Mouse (Mus musculus): ENCODE measurements at regions not wholly inside any gene's neighbourhood (a gene's known extent, or its start where the extent isn't known, plus 50 kb on each side); places are given as distances from the start of the nearest gene placed in this dataset.

DNA sequence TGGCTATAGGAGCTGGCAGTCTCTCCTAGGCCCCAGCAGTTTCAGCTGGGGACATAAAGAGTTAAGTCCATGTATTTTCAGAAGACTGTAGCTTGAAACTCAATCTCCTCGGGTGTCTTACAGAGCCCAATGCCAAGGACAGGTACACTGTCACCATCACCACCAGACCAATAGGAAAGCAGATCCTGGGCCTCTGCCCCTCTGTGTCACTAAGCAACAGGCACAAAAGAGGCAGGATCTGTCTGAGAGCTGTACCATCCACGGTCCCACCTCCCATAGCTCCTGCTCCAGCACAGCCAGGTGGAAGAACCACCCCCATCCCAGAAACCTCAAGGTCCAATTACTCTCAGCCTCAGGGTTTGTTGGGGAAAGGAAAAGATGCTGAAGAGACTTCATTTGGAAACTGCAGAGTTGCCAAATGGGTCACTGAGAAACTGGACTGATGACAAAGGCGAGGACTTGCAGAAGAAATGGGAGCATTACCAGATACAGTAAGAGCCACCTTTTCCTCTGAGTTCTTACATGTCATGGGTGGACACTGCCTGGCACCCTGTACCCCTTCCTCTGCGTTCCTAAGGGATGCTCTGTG lies 115.7 kb downstream of the Rassf10 start:
- no peaks in the 10 kb centered on the region for H3K27me3 ChIP-seq
- no peaks in the 10 kb centered on the region for H3K4me1 ChIP-seq
- H3K9me3 ChIP-seq, result no peaks in the 10 kb centered on the region
- ATAC-seq (replicated peaks), result no peak
- H3K4me2 ChIP-seq (replicated peaks), result no peak overlapping the region
- no peak overlapping the region for H3K27ac ChIP-seq (replicated peaks)
- H3K9ac ChIP-seq (replicated peaks), result no peak overlapping the region
- no peaks in the 10 kb centered on the region for H3K36me3 ChIP-seq
- WGBS, result 71% methylated on average over 4 of the region's 4 CpGs
- H3K4me3 ChIP-seq, result no peak overlapping the region

DNA sequence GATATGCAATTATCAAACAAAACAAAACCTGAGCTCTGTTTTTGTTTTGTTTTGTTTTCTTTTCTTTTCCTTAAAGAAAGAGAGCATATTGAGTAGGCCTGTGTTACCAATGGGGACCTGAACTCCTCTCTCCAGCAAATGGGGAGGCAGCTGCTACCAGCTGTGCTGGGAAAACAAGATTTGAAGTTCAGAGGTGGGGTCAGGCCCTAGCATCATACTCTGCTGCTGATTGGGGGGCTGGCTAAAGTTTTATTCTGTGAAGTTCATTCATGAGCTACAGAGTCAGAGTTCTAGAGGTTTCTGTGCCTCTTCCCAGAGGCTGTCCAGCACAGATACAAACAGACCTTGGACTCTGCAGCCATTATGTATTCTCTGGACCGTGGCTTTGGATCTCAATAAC lies 117.7 kb downstream of the Rassf10 start:
- Histone ChIP-seq H3K9ac (replicated peaks) (no peak overlapping the region), H3K4me1 (no peaks in the 10 kb centered on the region), H3K27ac (replicated peaks) (no peak overlapping the region), H3K36me3 (no peaks in the 10 kb centered on the region), H3K4me2 (replicated peaks) (no peak overlapping the region), H3K9me3 (no peaks in the 10 kb centered on the region), H3K4me3 (no peak overlapping the region), H3K27me3 (no peaks in the 10 kb centered on the region)
- no peak for ATAC-seq (replicated peaks)
- 74% methylated on average over 1 of the region's 1 CpGs for WGBS

DNA sequence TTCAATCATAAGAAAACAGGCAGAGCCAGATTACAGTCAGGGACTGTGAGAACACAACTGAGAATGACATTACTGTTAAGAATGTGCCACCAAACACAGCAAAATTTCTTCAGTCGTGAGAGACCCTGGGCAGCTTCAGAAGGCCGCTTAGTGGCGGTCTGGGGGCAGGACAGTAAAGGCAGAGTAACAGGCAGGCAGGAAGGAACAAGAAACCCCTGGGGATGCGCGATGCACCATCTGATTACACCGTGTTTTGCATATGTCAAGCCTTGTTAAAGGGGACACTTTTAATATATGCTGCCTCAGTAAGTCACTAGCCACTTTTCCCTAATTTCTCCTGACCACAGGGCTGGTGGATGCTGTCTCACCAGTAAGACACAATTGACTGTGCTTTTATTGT lies 120.0 kb downstream of the Rassf10 start:
- ATAC-seq (replicated peaks), result no peak

DNA sequence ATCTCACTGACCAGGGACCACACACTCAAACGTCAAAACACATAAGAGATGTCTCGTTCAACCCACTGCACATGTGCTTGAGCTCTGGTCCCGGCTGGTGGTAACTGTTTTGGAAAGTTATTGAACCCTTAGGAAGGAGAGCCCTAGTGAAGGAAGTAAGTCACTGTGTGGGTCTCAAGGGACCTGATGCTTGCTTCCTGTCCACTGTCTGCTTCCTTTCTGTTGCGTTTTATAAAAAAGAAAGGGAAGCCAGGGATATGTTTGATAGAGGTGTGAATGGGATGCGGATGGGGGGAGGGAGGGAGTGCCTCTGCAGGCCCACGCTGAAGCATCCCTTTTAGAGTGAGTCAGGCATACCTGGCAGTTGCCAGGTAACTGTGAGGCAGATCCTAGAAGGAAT lies 121.6 kb downstream of the Rassf10 start:
- no peaks in the 10 kb centered on the region for H3K36me3 ChIP-seq
- no peak overlapping the region for H3K4me3 ChIP-seq
- H3K4me2 ChIP-seq (replicated peaks), result no peak overlapping the region
- H3K27me3 ChIP-seq, result no peaks in the 10 kb centered on the region
- no peaks in the 10 kb centered on the region for H3K4me1 ChIP-seq
- 77% methylated on average over 6 of the region's 6 CpGs for WGBS
- H3K9me3 ChIP-seq, result no peaks in the 10 kb centered on the region
- ATAC-seq (replicated peaks), result no peak
- H3K27ac ChIP-seq (replicated peaks), result no peak overlapping the region
- no peak overlapping the region for H3K9ac ChIP-seq (replicated peaks)

More for the DNA sequence above, 120.0 kb downstream of the Rassf10 start:
- no peak overlapping the region for H3K9ac ChIP-seq (replicated peaks)
- WGBS, result 46% methylated on average over 6 of the region's 6 CpGs
- H3K27ac ChIP-seq (replicated peaks), result no peak overlapping the region
- no peaks in the 10 kb centered on the region for H3K4me1 ChIP-seq
- H3K4me3 ChIP-seq, result no peak overlapping the region
- H3K4me2 ChIP-seq (replicated peaks), result no peak overlapping the region
- no peaks in the 10 kb centered on the region for H3K9me3 ChIP-seq
- H3K27me3 ChIP-seq, result no peaks in the 10 kb centered on the region
- no peaks in the 10 kb centered on the region for H3K36me3 ChIP-seq

DNA sequence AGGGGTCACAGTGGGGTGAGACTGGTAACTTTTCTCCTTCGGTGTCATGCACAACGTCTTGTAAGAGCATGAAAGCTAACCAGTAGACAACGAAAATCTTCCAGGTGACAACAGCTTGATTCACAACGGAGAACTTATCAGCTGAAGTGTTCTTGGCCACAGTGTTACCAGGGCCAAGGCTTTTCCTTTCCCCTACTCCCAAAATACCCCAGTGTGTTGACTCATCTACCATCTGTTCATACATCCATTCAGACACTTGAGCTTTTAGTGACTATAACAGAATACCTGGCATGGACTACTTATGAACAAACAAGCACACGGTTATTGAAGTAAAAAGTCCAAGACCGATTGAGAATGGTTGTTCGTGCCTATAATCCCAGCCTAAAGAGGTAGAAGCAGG lies 122.5 kb downstream of the Rassf10 start:
- H3K4me2 ChIP-seq (replicated peaks), result no peak overlapping the region
- no peak overlapping the region for H3K27ac ChIP-seq (replicated peaks)
- no peak for ATAC-seq (replicated peaks)
- no peaks in the 10 kb centered on the region for H3K27me3 ChIP-seq
- H3K9me3 ChIP-seq, result no peaks in the 10 kb centered on the region
- no peaks in the 10 kb centered on the region for H3K4me1 ChIP-seq
- no peak overlapping the region for H3K4me3 ChIP-seq
- H3K36me3 ChIP-seq, result no peaks in the 10 kb centered on the region
- no peak overlapping the region for H3K9ac ChIP-seq (replicated peaks)
- 94% methylated on average over 7 of the region's 7 CpGs for WGBS

DNA sequence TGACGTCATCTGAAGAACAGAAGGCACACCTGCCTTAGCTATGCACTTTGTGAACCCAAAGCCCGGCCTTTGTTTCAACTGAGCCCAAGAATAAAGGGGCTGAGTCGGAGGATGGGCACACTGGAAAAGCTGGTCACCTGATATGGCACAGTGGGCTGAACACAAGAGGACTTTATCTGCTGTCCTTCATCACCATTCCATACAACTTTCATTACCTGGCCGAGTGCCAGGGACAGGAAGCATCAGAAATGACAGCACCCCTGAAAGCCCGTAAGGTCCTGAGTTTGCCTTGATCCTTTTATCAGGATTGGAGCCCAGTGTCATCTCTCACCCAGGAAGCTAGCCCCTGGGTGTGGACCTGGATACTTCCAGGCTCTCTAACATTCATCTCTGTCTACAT lies 126.1 kb upstream of the Arntl start:
- no peak for ATAC-seq (replicated peaks)
- Histone ChIP-seq H3K27me3 (no peaks in the 10 kb centered on the region), H3K4me1 (no peaks in the 10 kb centered on the region), H3K9me3 (no peaks in the 10 kb centered on the region), H3K27ac (replicated peaks) (no peak overlapping the region), H3K4me2 (replicated peaks) (no peak overlapping the region), H3K4me3 (no peak overlapping the region), H3K9ac (replicated peaks) (no peak overlapping the region), H3K36me3 (no peaks in the 10 kb centered on the region)
- 64% methylated on average over 5 of the region's 5 CpGs for WGBS

DNA sequence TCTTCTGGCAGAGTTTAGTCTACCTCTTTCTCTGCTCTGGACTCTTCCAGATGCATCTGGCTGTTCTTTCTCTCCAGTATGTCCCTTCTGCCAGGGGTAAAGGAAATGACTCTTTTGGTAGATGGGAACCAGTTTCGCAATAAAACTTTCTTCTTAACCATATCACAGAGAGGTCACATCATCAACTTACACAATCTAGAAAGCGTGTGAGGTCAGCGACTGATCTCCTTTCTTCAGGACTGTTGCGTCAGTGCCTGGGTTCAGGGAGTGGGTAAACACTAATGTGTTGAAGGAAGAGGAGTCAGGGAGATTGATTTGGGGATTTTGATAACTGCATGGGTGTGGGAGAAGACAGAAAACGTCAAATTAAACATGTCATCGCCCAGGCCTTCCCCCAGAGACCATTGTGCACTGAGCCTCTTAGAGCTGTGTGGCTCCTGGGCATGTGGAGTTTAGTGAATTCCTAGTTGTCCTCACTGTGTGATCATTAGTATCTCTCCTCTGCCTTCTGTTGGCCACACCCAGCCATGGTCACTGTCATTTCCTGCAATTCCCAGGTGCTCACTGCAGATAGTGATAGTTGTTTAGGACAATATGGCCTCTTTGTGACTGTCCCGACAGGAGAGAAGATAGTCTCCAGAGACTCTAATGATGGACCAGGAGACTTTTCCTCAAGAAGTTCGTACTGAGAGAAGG lies 122.2 kb upstream of the Arntl start:
- no peaks in the 10 kb centered on the region for H3K9me3 ChIP-seq
- no peak overlapping the region for H3K9ac ChIP-seq (replicated peaks)
- H3K4me1 ChIP-seq, result no peaks in the 10 kb centered on the region
- H3K4me2 ChIP-seq (replicated peaks), result no peak overlapping the region
- H3K36me3 ChIP-seq, result no peaks in the 10 kb centered on the region
- 80% methylated on average over 8 of the region's 8 CpGs for WGBS
- no peaks in the 10 kb centered on the region for H3K27me3 ChIP-seq
- no peak overlapping the region for H3K27ac ChIP-seq (replicated peaks)
- no peak for ATAC-seq (replicated peaks)
- no peak overlapping the region for H3K4me3 ChIP-seq

DNA sequence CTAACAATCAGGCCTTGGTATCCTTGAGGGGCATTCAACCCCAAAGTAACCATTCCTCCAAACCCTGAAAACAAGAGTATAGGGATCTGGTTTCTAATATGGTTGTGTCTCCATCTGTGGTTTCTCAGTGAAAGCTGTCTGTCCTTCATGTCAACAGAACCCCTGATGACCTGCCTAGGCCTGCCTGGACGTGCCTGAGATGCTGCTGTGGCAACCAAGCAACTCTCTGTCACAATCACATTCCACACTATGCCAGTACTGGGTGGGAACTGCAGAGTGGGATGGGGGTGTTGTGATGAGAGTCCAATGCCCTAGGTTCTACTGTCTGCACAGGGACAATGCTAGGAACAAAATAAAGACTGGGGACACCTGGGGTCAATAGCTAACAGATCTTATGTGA lies 121.1 kb upstream of the Arntl start:
- ATAC-seq (replicated peaks), result no peak
- WGBS, result 49% methylated on average over 1 of the region's 1 CpGs

DNA sequence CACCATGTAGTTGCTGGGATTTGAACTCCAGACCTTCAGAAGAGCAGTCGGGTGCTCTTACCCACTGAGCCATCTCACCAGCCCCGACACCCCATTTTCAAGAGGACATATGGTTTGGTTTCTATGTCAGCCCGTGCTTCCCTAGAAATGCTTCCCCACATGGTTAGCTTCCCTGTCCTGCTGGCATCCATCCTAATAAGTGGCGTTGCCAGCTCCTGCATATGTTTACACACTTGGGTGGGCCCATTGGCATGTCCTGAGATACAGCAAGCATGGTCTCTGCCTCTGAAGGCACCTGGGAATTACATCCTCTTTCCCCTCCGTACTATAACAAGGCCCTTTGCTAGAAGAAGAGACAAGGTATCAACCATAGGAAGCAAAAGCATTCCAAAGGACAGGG lies 119.6 kb upstream of the Arntl start:
- no peak overlapping the region for H3K4me2 ChIP-seq (replicated peaks)
- no peak overlapping the region for H3K9ac ChIP-seq (replicated peaks)
- no peaks in the 10 kb centered on the region for H3K27me3 ChIP-seq
- no peaks in the 10 kb centered on the region for H3K36me3 ChIP-seq
- H3K4me1 ChIP-seq, result no peaks in the 10 kb centered on the region
- H3K27ac ChIP-seq (replicated peaks), result no peak overlapping the region
- H3K4me3 ChIP-seq, result no peak overlapping the region
- ATAC-seq (replicated peaks), result no peak
- no peaks in the 10 kb centered on the region for H3K9me3 ChIP-seq
- WGBS, result 74% methylated on average over 5 of the region's 5 CpGs

More for the DNA sequence above, 121.1 kb upstream of the Arntl start:
- H3K36me3 ChIP-seq, result no peaks in the 10 kb centered on the region
- H3K9ac ChIP-seq (replicated peaks), result no peak overlapping the region
- no peak overlapping the region for H3K27ac ChIP-seq (replicated peaks)
- no peaks in the 10 kb centered on the region for H3K27me3 ChIP-seq
- no peaks in the 10 kb centered on the region for H3K9me3 ChIP-seq
- H3K4me1 ChIP-seq, result no peaks in the 10 kb centered on the region
- no peak overlapping the region for H3K4me2 ChIP-seq (replicated peaks)
- H3K4me3 ChIP-seq, result no peak overlapping the region

DNA sequence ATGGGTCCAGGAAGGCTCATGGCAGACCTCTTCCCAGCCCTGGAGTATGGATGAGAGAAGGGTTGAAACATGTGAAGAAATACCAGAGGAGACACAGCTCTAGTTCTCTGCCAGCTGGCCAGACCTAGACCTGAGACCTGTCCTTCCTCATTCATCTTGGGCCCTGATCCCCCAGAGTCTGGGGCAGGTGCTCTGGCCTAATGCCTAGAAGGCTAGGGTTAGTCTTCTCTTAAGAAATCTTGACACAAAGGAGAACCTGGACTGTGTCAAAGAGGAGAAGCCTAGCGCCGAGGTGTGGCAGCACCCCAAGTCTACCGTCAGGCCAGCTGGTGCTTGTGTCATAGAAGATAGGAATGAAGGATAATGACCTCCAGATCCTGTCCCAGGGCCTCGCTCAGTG lies 118.2 kb upstream of the Arntl start:
- H3K4me3 ChIP-seq, result no peak overlapping the region
- H3K9me3 ChIP-seq, result no peaks in the 10 kb centered on the region
- H3K36me3 ChIP-seq, result no peaks in the 10 kb centered on the region
- 73% methylated on average over 4 of the region's 4 CpGs for WGBS
- H3K4me2 ChIP-seq (replicated peaks), result no peak overlapping the region
- no peak for ATAC-seq (replicated peaks)
- no peak overlapping the region for H3K9ac ChIP-seq (replicated peaks)
- H3K27me3 ChIP-seq, result no peaks in the 10 kb centered on the region
- no peak overlapping the region for H3K27ac ChIP-seq (replicated peaks)
- no peaks in the 10 kb centered on the region for H3K4me1 ChIP-seq

DNA sequence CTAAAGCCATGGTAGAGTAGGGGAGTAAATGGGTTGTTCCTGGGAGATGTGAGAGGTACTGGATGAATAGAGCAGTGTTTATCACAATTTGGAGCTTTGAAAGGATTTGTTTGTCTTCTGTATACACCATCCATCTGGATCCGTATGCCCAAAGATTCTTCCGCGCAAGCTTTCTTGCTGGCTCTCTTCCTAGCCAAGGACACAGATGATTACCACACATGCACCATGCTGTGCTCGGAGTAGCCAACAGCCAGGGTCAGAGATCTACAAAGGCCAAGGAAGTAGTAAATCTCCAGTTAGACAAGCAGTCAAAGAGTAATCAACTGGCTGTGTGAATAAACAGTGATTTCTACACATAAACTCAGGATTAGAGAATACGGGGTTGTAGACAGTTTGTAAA lies 113.3 kb upstream of the Arntl start:
- Histone ChIP-seq H3K36me3 (no peaks in the 10 kb centered on the region), H3K27me3 (no peaks in the 10 kb centered on the region), H3K9me3 (no peaks in the 10 kb centered on the region), H3K9ac (replicated peaks) (no peak overlapping the region), H3K27ac (replicated peaks) (no peak overlapping the region), H3K4me2 (replicated peaks) (no peak overlapping the region), H3K4me3 (no peak overlapping the region), H3K4me1 (no peaks in the 10 kb centered on the region)
- 63% methylated on average over 5 of the region's 5 CpGs for WGBS
- no peak for ATAC-seq (replicated peaks)

DNA sequence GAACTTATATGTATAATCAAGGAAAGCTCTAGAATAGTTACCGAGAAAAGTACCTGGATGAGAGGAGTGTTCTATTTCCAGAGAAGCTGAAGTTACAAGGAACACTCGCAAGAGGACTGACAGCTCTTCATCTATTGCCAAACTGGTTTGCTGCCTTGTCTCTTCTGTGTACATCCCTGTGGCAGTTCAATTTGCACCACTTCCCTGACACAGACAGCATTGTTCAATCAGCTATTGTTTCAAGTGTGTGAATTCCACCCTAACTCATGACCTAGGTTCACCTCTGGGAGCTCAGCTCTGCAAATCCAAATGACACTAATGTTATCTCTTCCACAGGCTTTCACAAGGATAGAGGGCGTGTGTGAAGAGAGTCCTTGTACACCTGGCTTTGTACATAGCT lies 112.2 kb upstream of the Arntl start:
- 83% methylated on average over 3 of the region's 3 CpGs for WGBS
- Histone ChIP-seq H3K27ac (replicated peaks) (no peak overlapping the region), H3K9me3 (no peaks in the 10 kb centered on the region), H3K27me3 (no peaks in the 10 kb centered on the region), H3K4me1 (no peaks in the 10 kb centered on the region), H3K4me2 (replicated peaks) (no peak overlapping the region), H3K4me3 (no peak overlapping the region), H3K9ac (replicated peaks) (no peak overlapping the region), H3K36me3 (no peaks in the 10 kb centered on the region)
- no peak for ATAC-seq (replicated peaks)

DNA sequence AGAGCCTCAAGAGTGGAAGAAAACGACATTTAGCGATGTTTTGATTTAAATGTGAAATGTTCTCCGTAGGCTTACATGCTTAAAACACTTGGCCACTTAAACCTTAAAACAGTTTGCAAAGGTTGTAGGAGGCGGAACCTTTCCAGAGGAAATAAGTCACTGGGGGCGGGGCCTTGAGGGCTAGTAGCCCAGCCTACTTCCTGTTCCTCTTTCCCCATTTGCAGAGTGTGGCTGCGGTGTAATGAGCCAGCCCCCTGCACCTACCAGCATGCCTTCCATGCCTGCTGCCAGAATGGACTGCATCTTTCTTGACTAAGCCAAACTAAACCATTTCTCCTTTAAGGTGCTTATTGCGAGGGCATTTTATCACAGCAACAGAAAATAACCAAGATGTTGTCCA lies 103.0 kb upstream of the Arntl start:
- Histone ChIP-seq H3K4me1 (no peaks in the 10 kb centered on the region), H3K36me3 (no peaks in the 10 kb centered on the region), H3K4me2 (replicated peaks) (no peak overlapping the region), H3K9ac (replicated peaks) (no peak overlapping the region), H3K27ac (replicated peaks) (no peak overlapping the region), H3K4me3 (no peak overlapping the region), H3K9me3 (no peaks in the 10 kb centered on the region), H3K27me3 (no peaks in the 10 kb centered on the region)
- 90% methylated on average over 7 of the region's 7 CpGs for WGBS
- no peak for ATAC-seq (replicated peaks)

Measured in forebrain, embryonic 15.5 days (tissue).